Mouse (Mus musculus) skeletal muscle tissue, adult 2 months (tissue): ENCODE data around the gene Bnc2.
A peak's percentile ranks its signal among the peaks of the same experiment; 100 is the strongest.

Experiments
- DNase-seq: peaks from one replicate; pipeline ENCODE4 v3.0.0-alpha.2; 2012; ENCODE audit warnings: low read depth, low spot score

Gene Bnc2

GRCm38 (mm10) chr4:84507551-84507950, 167.5 kb downstream of the Bnc2 start:
- no peak for DNase-seq

GRCm38 (mm10) chr4:84502581-84503269, 172.3 kb downstream of the Bnc2 start:
- DNase-seq, result no peak

GRCm38 (mm10) chr4:84500796-84501349, 174.2 kb downstream of the Bnc2 start:
- no peak for DNase-seq

DNA sequence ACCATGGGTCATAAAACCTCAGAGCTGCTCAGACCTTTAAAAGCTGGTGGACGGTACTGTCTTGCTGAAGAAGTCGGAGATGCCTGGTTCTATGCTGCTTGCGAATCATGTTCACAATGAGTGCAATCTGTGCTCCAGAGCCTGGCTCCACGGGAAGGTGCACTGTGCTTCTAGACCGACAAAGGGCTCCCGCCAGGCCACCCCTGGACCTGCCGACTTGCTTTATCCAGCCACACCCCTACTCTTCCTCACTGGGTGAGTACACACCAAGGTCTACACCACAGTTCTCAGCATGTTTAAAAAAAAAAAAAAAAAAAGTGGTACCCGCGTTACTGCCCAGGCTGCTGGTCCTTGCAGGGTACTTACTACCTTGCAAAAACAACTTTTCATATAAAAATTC, 174.8 kb downstream of the Bnc2 start:
- no peak for DNase-seq

GRCm38 (mm10) chr4:84498469-84498868, 176.6 kb downstream of the Bnc2 start:
- DNase-seq, result no peak

- DNase-seq, result no peak
Observed at GRCm38 (mm10) chr4:84488323-84488722, 186.8 kb downstream of the Bnc2 start.

DNA sequence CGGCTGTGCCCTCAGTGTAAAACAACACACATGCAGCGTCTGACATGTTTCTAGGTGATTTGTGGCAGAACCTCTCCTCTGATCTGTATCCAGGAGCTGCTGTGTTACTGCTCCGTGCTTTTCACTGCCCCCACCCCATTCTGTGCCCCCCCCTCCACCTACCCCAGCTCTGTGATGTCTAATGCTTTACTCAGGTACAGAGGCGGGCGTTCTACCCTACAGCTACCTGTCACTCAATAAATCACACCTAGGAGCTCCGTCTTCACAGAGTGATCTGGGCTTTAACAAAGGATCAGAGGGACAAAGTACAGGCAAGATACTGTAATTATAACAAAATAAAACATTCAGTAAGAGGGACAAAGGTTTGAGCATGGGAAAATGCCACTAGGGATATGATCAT, 192.4 kb downstream of the Bnc2 start:
- no peak for DNase-seq

DNA sequence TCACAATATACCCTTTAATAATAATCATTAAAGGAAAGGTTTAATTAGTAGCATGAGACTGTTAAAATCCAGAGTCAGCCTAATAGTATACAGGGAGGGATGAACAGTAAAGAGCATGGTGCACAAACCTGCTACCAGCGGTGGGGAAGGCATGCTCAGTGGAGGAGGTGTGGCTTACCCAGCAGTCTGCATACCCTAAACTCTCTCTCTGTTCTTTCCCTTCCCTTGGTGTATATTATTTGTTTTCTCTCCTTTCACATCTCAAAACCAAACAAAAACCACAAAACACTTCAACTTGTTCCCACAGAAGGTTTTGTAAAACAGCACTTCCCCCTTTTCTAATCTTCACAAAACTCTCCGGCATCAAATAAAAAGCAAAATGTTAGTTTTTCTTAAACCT, 202.4 kb downstream of the Bnc2 start:
- no peak for DNase-seq

DNA sequence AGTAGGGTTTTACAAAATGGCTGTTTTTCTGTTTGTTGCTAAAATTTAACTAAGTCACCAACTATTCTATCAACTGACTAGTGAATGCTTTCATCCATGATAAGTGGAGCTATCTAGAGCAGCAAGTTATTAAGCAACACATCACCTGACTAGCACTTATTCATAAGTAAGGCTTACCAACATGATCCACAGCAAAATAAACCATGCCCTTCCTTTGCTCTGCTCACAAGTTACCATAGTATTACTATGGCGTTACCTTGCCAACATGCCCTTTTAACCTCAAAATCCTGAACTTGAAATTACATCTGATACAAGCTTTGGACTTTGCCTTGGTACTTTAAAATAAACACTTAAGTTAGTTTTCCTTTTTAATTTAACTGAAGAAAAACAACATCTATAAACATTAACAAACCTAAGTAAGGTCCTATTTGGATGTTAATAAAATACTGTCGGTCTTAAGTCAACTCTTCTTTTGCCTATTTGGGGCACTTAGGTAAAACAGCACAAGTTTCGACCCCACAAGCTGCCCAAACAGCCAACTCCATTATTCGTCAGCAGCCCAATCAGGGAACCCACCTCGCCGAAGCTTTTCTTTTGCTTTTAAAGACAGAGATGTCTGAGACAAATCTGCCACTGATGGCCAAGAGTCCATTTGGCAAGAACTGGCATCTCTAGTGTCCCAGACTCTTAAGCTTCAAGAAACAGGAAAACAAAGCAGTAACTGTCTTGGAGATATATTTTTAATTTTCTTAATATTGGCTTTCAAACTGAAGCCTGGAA, 204.8 kb downstream of the Bnc2 start:
- DNase-seq, result no peak

GRCm38 (mm10) chr4:84469400-84469799, 205.7 kb downstream of the Bnc2 start:
- no peak for DNase-seq

DNA sequence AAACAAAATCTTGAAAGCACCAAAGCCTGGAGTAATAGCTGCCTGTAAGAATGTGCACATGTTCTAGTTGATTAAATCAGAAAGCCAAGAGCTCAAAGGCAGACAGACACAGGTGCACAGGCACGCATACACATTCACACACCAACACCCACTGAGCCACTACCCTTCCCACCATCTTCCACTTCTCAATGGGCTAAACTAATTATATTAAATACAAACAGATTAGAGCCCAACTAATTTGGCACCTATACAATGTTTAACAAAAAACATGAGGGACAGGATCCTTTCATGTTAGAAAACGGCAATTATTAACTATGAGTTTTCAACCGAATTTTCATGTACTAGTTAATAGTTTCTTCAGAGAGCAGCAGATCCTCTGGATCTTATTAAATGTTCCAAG, 207.4 kb downstream of the Bnc2 start:
- no peak for DNase-seq

DNA sequence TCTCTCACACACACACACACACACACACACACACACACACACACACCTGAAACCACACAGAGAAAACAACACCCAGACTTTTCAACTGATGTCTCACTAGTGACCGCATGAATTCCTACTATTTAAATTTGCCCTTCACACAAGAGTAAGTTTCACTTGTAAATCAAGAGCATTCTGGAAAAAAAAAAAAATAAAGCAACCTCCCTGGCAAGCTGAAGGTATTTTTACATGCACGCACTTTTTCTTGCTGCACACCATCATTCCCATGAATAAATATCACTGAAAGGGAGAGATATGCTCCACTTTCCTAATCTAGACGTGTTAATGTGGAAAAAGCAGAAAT, 216.9 kb downstream of the Bnc2 start:
- DNase-seq, result no peak

DNA sequence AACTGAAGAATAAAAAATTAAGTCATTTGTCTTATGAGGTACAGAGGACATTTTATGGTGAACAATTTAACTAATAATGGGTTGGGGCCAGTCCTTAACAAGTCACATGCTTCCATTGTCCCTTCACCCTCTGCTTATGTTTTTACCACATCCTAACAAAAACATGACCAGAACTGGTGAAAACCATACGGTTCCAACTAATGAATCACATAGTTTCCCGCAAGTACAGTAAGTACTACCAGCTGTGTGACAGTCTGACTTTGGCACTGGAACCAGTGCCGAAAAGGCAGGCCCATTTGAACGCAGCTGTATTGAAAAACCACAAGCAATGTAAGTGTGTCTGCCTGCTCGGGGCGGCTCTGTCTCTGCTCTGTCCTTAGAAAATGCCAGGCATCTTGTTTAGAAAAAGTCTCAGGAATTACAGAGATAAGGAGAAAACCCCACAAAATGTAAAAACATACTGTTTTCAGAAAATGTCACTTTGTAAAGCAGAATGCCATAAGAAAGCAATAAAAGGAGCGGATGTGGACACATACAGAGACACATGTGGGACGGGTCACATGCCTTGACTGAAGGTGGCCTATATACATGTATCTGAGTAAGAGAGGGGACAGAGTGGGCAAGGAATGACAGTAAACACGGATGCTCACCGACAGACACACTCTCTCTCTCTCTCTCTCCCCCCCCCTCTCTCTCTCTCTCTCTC, 217.4 kb downstream of the Bnc2 start:
- DNase-seq, result peak; percentile 44

DNA sequence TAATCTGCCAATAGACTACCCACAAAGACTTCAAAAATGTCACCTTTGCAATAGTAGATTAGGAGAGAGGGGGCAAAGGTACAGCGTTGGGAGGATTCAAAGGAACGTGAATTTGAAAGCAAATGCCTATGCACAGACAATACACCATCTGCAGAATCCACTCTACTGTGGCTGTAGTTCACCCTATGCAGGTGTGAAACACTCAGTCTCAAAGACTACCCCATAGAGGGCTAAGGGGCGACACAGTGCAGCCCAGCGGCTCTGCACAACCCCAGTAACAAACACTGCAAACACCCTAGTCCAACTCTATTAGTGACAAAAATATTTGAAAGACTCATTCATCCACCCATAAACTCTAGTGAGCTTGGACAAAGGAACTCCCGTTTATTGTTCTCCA, 218.2 kb downstream of the Bnc2 start:
- DNase-seq, result no peak

GRCm38 (mm10) chr4:84456198-84456852, 218.8 kb downstream of the Bnc2 start:
- no peak for DNase-seq

GRCm38 (mm10) chr4:84454493-84454892, 220.6 kb downstream of the Bnc2 start:
- DNase-seq, result no peak

DNA sequence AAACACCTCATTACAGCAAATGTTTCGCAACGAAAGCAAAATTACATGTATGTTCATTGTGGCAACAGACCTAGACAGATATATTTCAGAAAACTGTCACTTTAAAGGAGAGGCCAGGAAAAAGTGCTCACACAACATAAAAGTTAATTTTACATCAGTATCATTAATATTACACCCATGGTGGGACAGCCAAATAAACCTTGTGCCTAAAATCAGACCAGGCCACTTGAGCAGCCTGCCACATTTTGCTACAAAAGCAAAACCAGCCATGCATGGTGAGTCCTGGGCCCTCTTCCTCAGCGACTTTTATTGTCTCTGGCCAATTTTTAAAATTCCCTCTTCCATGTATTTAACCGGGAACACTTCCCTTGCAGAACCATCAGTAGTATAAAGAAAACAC, 221.5 kb downstream of the Bnc2 start:
- no peak for DNase-seq

GRCm38 (mm10) chr4:84452642-84453041, 222.4 kb downstream of the Bnc2 start:
- DNase-seq, result no peak

DNA sequence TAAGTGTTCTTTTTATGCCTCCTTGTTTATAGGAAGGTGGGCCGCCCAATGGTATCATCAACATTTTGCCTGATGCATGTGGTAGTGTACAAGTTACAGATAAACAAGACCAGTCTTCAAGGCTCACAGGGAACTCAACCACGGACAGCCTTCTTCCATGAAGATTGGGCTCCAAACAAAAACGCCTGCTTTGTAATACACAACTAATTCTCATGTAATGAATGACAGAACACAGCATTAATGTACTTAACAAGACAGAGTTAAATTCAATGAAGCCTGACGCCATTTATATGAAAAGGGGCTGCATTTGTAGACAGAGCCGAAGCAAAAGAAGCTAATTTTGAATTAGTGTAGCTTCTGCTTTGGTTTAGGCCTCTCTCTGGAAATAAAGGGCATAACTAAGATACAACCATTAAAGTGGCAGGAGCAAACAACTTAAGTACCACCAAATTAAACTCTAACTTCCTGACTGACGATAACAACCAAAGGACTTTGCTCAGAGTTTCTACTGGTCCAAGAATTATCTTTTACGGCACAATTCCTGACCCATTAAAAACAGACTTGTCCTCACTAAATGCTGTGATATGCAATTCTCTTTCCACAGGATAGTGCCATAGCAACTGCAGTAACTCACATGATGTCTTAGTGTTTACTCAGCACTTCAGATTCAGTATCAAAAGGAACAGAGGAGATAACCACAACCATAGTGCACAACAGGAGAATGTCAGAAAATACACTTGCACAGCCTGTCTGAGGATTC, 225.6 kb downstream of the Bnc2 start:
- DNase-seq, result no peak

DNA sequence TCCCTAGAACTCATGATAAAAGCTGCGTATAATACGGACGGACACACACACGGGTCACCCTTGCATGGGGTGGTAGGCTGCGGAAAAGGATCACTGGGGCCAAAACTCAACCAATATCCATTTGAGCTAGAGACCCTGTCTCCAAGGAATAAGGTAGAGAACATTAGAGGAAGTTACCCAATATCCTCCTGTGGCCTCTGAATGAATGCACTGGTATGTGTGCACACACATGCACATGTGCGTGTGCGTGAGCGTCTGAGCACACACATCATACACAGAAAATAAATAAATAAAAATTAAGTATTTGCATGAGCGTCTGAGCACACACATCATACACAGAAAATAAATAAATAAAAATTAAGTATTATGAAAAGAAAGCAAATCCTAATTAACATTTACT, 241.8 kb downstream of the Bnc2 start:
- DNase-seq, result no peak
